Mouse (Mus musculus): ENCODE data around the gene Prr11. TPM values are rescaled to one million over a fixed set of nuclear protein-coding genes. Genes with fewer than 3 reads are reported as not detected.
"Not testable (repeated sequence)": the region's sequence is repeated elsewhere in the genome, so short reads cannot be mapped to it uniquely, and the experiment has no call there.

Prr11 gene
- polyA plus RNA-seq, 1 experiment from 2014 or later: 8.9 TPM

DNA sequence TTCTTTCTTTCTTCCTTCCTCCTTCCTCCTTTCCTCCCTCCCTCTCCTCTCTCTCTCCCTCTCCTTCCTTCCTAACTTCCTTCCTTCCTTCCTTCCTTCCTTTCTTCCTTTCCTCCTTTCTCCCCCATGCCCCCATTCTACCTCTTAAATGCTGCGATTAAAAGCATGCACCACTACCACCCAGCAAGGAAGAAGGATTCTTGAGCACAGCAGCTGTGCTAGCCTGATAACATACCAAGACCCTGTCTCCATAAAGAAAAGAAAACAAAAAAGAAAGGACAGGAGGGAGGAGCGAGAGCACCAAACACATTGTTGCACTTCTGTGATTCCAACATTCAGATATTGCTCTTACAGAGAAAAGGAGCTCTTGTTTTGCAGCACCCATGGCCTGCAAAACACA, 21.4 kb downstream of the Prr11 start:
- ATAC-seq (ENCODE audit: insufficient number of reproducible peaks, insufficient read depth, low FRiP score, low TSS enrichment): no peak

DNA sequence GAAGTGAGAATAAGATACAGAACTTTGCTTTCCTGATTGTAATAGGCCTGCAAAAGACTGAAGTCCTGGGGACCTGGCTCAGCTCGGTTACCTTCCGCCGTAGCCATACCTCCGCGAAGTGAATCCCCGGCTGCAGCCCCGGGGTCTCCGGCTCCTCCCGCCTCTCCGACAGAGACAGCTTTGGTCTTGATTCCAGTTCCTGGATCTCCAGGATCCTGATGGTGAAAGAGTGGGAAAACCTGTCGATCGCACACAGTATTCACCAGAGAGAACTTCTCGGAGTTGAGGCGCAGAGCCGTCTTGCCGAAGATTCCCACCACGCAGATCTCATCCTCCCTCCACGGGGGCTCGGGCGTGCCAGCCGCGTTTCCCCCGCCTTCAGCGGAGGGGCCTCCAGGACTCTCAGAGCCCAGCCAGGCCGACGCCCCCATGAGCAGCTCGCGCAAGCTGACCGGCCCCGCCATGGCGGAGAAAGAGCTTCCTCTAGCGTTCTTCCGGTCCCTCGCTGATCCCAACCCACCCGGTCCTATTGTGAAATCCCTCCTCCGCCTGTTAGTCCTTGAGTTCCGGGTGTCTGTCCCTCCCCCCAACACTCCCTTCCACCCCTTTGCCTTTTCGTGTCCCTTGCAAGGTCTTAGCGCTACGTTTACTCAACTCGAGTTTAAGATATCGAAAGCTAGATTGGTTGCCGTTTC, 22.1 kb downstream of the Prr11 start, which contains the start of gene Smg8:
Gene Smg8 (minus strand): TSS at position 485 of the 695 bp plus-strand sequence.
- Histone ChIP-seq H3K4me1 (peaks cover 24% of the 10 kb centered on the region), H3K9ac (peak within 1 kb of the TSS; percentile 94), H3K4me2 (replicated peaks) (peak within 1 kb of the TSS; percentile 97), H3K36me3 (peaks cover 38% of the 10 kb centered on the region), H3K9me3 (no peaks in the 10 kb centered on the region), H3K4me3 (peak within 1 kb of the TSS; percentile 94), H3K27ac (peak within 1 kb of the TSS; percentile 74), H3K27me3 (no peaks in the 10 kb centered on the region)
- WGBS: under 1% methylated on average over 42 of the region's 43 CpGs
- 0 out of 2 replicates have a peak, but pooled peaks have one; percentile 74 for ATAC-seq (ENCODE audit: insufficient number of reproducible peaks, insufficient read depth, low FRiP score, low TSS enrichment)

More for the DNA sequence above, 21.4 kb downstream of the Prr11 start:
- Histone ChIP-seq H3K36me3 (peaks cover 38% of the 10 kb centered on the region), H3K4me2 (replicated peaks) (peak overlapping the region; percentile 97), H3K4me3 (peak overlapping the region; percentile 94), H3K27me3 (no peaks in the 10 kb centered on the region), H3K27ac (peak overlapping the region; percentile 74; the same call in 1 of the 2 replicates), H3K9ac (peak overlapping the region; percentile 94; the same call in 1 of the 2 replicates), H3K9me3 (no peaks in the 10 kb centered on the region), H3K4me1 (peaks cover 24% of the 10 kb centered on the region)
- WGBS: 72% methylated on average over 2 of the region's 2 CpGs

GRCm38 (mm10) chr11:87085461-87085860, 23.0 kb downstream of the Prr11 start:
- Histone ChIP-seq H3K27ac (no peak overlapping the region), H3K36me3 (peaks cover 40% of the 10 kb centered on the region), H3K4me1 (peaks cover 24% of the 10 kb centered on the region), H3K4me2 (replicated peaks) (peak overlapping the region; percentile 97), H3K9me3 (no peaks in the 10 kb centered on the region), H3K9ac (peak overlapping the region; percentile 94), H3K27me3 (no peaks in the 10 kb centered on the region), H3K4me3 (peak overlapping the region; percentile 94)
- whole genome bisulfite sequencing: 90% methylated on average over 13 of the region's 13 CpGs
- ATAC-seq (ENCODE audit: insufficient number of reproducible peaks, insufficient read depth, low FRiP score, low TSS enrichment): no peak

- WGBS: 80% methylated on average over 1 of the region's 1 CpGs
- Histone ChIP-seq H3K9ac (no peak overlapping the region), H3K4me1 (peaks cover 24% of the 10 kb centered on the region), H3K36me3 (peaks cover 49% of the 10 kb centered on the region), H3K27me3 (no peaks in the 10 kb centered on the region), H3K4me3 (no peak overlapping the region), H3K4me2 (replicated peaks) (no peak overlapping the region), H3K9me3 (no peaks in the 10 kb centered on the region), H3K27ac (no peak overlapping the region)
- no peak for ATAC-seq (ENCODE audit: insufficient number of reproducible peaks, insufficient read depth, low FRiP score, low TSS enrichment)
These were observed 24.8 kb downstream of the Prr11 start for GRCm38 (mm10) chr11:87083712-87084111.

DNA sequence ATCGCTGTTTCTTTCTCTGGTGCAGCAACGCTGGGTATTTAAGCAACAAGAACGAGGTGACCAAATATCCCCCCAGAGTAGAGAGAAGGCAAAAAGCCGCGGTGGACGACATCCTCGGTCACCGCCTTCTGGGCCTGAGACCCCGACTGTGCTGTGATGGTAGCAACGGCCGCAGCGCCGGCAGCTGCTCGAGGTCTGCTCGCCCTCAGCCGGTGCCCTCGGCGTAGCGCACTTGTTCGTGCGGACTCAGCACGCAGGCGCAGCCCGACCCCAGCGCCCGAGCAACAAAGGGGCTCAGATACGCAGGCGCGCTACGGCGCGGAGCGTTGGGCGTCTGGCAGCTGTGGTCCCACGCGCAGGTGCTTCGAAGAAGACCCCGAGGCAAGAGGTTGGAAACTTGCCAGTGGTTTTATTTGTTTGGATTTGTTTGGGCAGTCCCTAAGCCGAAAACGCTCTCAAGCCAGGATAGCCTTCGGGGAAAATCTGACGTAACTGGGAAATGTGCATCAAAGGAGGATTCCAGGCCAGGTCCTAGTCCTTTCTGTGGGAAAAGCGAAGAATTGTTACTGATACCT, 34.6 kb downstream of the Prr11 start, which contains the start of gene Gdpd1:
Gene Gdpd1 (minus strand): TSS at position 197 of the 575 bp plus-strand sequence.
- WGBS: 2% methylated on average over 43 of the region's 43 CpGs
- peak within 1 kb of the TSS; percentile 77 for H3K9ac ChIP-seq
- H3K27me3 ChIP-seq: no peaks in the 10 kb centered on the region
- peaks cover 4% of the 10 kb centered on the region; the same call in 1 of the 2 replicates for H3K4me1 ChIP-seq
- H3K4me3 ChIP-seq: peak within 1 kb of the TSS; percentile 58
- H3K4me2 ChIP-seq (replicated peaks): peak within 1 kb of the TSS; percentile 82
- H3K27ac ChIP-seq: peak within 1 kb of the TSS; percentile 81
- H3K9me3 ChIP-seq: no peaks in the 10 kb centered on the region
- H3K36me3 ChIP-seq: peaks cover 17% of the 10 kb centered on the region
- peak; percentile 88 for ATAC-seq (ENCODE audit: insufficient number of reproducible peaks, insufficient read depth, low FRiP score, low TSS enrichment)

DNA sequence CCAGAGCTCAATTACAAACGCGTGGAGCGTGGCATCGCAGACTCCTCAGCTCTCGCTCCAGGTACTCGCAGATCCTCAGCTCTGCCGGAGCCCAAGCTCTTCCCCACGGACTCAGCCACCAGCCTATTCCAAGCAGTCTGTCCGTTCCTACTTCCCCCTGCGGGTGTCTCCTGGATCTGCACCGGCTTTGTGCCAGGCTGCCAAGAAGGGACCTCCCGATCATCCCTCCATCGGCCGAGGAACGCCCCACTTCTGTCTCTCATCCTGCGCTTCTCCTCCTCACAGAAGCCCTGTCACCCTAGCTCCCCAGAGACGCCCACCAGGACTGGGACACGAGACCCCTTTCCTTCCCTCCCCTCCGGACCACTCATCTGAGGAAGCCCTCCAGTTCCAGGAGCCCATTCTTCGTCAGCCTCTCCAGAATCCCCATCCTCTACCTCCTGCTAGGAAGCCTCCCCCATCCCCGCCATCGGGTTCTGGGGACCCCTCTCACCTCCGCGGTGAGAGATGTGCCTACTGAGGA, 35.1 kb downstream of the Prr11 start:
- Histone ChIP-seq H3K9me3 (no peaks in the 10 kb centered on the region), H3K4me1 (peaks cover 4% of the 10 kb centered on the region; the same call in 1 of the 2 replicates), H3K27me3 (no peaks in the 10 kb centered on the region), H3K4me2 (replicated peaks) (peak overlapping the region; percentile 82), H3K36me3 (peaks cover 15% of the 10 kb centered on the region), H3K9ac (peak overlapping the region; percentile 77), H3K4me3 (peak overlapping the region; percentile 58), H3K27ac (peak overlapping the region; percentile 81)
- peak; percentile 73; the same call in 1 of the 2 replicates for ATAC-seq (ENCODE audit: insufficient number of reproducible peaks, insufficient read depth, low FRiP score, low TSS enrichment)
- under 1% methylated on average over 24 of the region's 24 CpGs for WGBS

- ATAC-seq (ENCODE audit: insufficient number of reproducible peaks, insufficient read depth, low FRiP score, low TSS enrichment): no peak
- no peaks in the 10 kb centered on the region for H3K4me1 ChIP-seq
- H3K27ac ChIP-seq: no peak overlapping the region
- no peak overlapping the region for H3K9ac ChIP-seq
- H3K9me3 ChIP-seq: no peaks in the 10 kb centered on the region
- 73% methylated on average over 3 of the region's 3 CpGs for WGBS
- H3K27me3 ChIP-seq: no peaks in the 10 kb centered on the region
- H3K36me3 ChIP-seq: peaks cover 3% of the 10 kb centered on the region; the same call in 1 of the 2 replicates
- no peak overlapping the region for H3K4me2 ChIP-seq (replicated peaks)
- H3K4me3 ChIP-seq: no peak overlapping the region
These were observed 46.4 kb downstream of the Prr11 start for GRCm38 (mm10) chr11:87062087-87062486.

DNA sequence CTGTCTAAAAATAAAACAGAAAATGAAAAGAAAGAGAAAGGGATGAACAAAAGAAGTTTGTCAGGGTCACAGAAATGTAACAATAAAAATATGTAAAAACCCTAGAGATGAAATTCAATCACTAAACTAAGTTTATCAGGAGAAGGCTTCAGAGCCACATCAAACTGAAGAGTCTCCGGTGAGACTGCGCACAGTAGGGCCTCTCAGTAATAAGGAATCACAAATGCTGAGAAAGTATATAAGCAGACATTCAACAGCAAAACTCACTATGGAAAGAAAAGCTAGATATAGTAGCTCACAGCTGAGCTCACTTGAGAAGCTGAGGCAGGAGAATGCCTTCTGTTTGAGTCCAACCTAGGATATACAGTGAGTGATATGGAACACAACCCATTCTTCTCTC, 48.1 kb downstream of the Prr11 start:
- H3K36me3 ChIP-seq: peaks cover 8% of the 10 kb centered on the region
- no peak for ATAC-seq (ENCODE audit: insufficient number of reproducible peaks, insufficient read depth, low FRiP score, low TSS enrichment)
- H3K4me3 ChIP-seq: no peak overlapping the region
- H3K4me2 ChIP-seq (replicated peaks): no peak overlapping the region
- 90% methylated on average over 2 of the region's 2 CpGs for WGBS
- no peaks in the 10 kb centered on the region for H3K4me1 ChIP-seq
- H3K9ac ChIP-seq: no peak overlapping the region
- H3K27ac ChIP-seq: no peak overlapping the region
- H3K9me3 ChIP-seq: no peaks in the 10 kb centered on the region
- H3K27me3 ChIP-seq: no peaks in the 10 kb centered on the region

DNA sequence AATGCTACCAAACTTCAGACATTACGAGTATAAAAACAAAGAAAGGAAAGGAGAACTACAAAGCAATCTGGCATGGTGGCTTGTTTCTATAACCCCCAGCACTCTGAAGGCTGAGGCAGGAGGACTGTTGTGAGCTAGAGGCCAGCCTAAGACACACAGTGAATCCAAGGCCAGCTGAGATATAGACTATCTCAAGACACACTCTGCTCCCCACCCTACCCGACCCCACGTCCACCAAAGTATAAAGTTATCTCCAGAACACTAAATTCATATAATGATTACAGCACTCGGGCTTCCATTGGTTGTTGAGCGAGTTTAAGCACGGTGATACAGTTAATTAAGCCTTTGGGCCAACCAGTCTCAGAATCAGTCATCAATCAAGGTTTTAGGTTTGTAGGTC, 52.2 kb downstream of the Prr11 start:
- Histone ChIP-seq H3K4me2 (replicated peaks) (no peak overlapping the region), H3K4me1 (no peaks in the 10 kb centered on the region), H3K36me3 (peaks cover 14% of the 10 kb centered on the region), H3K27me3 (no peaks in the 10 kb centered on the region), H3K9ac (no peak overlapping the region), H3K9me3 (no peaks in the 10 kb centered on the region), H3K4me3 (no peak overlapping the region), H3K27ac (no peak overlapping the region)
- WGBS: 88% methylated on average over 6 of the region's 6 CpGs
- ATAC-seq (ENCODE audit: insufficient number of reproducible peaks, insufficient read depth, low FRiP score, low TSS enrichment): no peak

DNA sequence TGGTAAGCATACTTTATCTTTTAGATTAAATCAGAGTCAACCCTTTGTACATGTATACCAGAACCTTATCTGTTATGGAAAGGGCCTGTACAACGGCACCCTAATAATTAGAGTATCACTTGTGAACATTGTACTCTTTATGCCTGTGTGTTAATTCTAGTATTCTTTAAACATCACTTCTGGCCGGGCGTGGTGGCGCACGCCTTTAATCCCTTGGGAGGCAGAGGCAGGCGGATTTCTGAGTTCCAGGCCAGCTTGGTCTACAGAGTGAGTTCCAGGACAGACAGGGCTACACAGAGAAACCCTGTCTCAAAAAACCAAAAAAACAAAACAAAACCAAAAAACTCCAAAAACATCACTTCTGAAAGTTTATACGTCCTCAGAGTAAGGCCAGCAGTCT, 59.6 kb downstream of the Prr11 start:
- H3K36me3 ChIP-seq: peaks cover 31% of the 10 kb centered on the region; the same call in 1 of the 2 replicates
- WGBS: 92% methylated on average over 7 of the region's 7 CpGs
- H3K27ac ChIP-seq; ATAC-seq (ENCODE audit: insufficient number of reproducible peaks, insufficient read depth, low FRiP score, low TSS enrichment); H3K4me3 ChIP-seq; H3K9ac ChIP-seq; H3K27me3 ChIP-seq; H3K4me2 ChIP-seq (replicated peaks); H3K4me1 ChIP-seq; H3K9me3 ChIP-seq: not testable (repeated sequence)

GRCm38 (mm10) chr11:87046968-87047367, 61.5 kb downstream of the Prr11 start:
- peaks cover 33% of the 10 kb centered on the region; the same call in 1 of the 2 replicates for H3K36me3 ChIP-seq
- no peak for ATAC-seq (ENCODE audit: insufficient number of reproducible peaks, insufficient read depth, low FRiP score, low TSS enrichment)
- no peaks in the 10 kb centered on the region for H3K9me3 ChIP-seq
- H3K27ac ChIP-seq: no peak overlapping the region
- H3K27me3 ChIP-seq: no peaks in the 10 kb centered on the region
- H3K4me3 ChIP-seq: no peak overlapping the region
- no peak overlapping the region for H3K9ac ChIP-seq
- no peak overlapping the region for H3K4me2 ChIP-seq (replicated peaks)
- H3K4me1 ChIP-seq: no peaks in the 10 kb centered on the region
- 92% methylated on average over 5 of the region's 5 CpGs for WGBS

GRCm38 (mm10) chr11:87043052-87043451, 65.5 kb downstream of the Prr11 start:
- peaks cover 45% of the 10 kb centered on the region for H3K36me3 ChIP-seq
- H3K9ac ChIP-seq: no peak overlapping the region
- no peak overlapping the region for H3K4me2 ChIP-seq (replicated peaks)
- ATAC-seq (ENCODE audit: insufficient number of reproducible peaks, insufficient read depth, low FRiP score, low TSS enrichment): no peak
- no peak overlapping the region for H3K4me3 ChIP-seq
- WGBS: 74% methylated on average over 3 of the region's 3 CpGs
- no peaks in the 10 kb centered on the region for H3K27me3 ChIP-seq
- H3K27ac ChIP-seq: no peak overlapping the region
- H3K4me1 ChIP-seq: no peaks in the 10 kb centered on the region
- H3K9me3 ChIP-seq: no peaks in the 10 kb centered on the region

All from embryonic facial prominence, embryonic 12.5 days (tissue).